Mouse (Mus musculus): ENCODE results near the gene Carhsp1. TPM values are rescaled to one million over a fixed set of nuclear protein-coding genes. Genes with fewer than 3 reads are reported as not detected.
A peak's percentile ranks its signal among the peaks of the same experiment; 100 is the strongest.

The Carhsp1 gene
- polyA plus RNA-seq, 1 experiment from 2014 or later: 39.1 TPM

- Histone ChIP-seq H3K4me1 (ENCODE audit: control insufficient read depth, insufficient read depth, low read length) (no peaks in the 10 kb centered on the region), H3K9me3 (replicated peaks; ENCODE audit: control insufficient read depth, low read length) (no peaks in the 10 kb centered on the region), H3K36me3 (ENCODE audit: control insufficient read depth, insufficient read depth, low read length) (no peaks in the 10 kb centered on the region), H3K4me3 (ENCODE audit: low read depth, low read length) (no peak overlapping the region), H3K4me2 (no peak overlapping the region), H3K9ac (ENCODE audit: low read depth, low read length) (no peak overlapping the region), H3K27ac (ENCODE audit: low read depth, low read length) (no peak overlapping the region), H3K27me3 (ENCODE audit: control insufficient read depth, insufficient read depth, low read length) (no peaks in the 10 kb centered on the region)
- ATAC-seq (replicated peaks; ENCODE audit: insufficient number of reproducible peaks, low FRiP score, low TSS enrichment): no peak
- WGBS (ENCODE audit: insufficient replicate concordance): 73% methylated on average over 3 of the region's 3 CpGs
These were observed 7.8 kb upstream of the Carhsp1 start for GRCm38 (mm10) chr16:8679780-8680179.

- H3K27me3 ChIP-seq (ENCODE audit: control insufficient read depth, insufficient read depth, low read length): no peaks in the 10 kb centered on the region
- no peak overlapping the region for H3K9ac ChIP-seq (ENCODE audit: low read depth, low read length)
- H3K4me3 ChIP-seq (ENCODE audit: low read depth, low read length): no peak overlapping the region
- H3K9me3 ChIP-seq (replicated peaks; ENCODE audit: control insufficient read depth, low read length): no peaks in the 10 kb centered on the region
- no peak overlapping the region for H3K27ac ChIP-seq (ENCODE audit: low read depth, low read length)
- H3K36me3 ChIP-seq (ENCODE audit: control insufficient read depth, insufficient read depth, low read length): no peaks in the 10 kb centered on the region
- 82% methylated on average over 4 of the region's 4 CpGs for WGBS (ENCODE audit: insufficient replicate concordance)
- no peak for ATAC-seq (replicated peaks; ENCODE audit: insufficient number of reproducible peaks, low FRiP score, low TSS enrichment)
- no peak overlapping the region for H3K4me2 ChIP-seq
- H3K4me1 ChIP-seq (ENCODE audit: control insufficient read depth, insufficient read depth, low read length): no peaks in the 10 kb centered on the region
These were observed 6.7 kb upstream of the Carhsp1 start for GRCm38 (mm10) chr16:8678676-8679075.

- Histone ChIP-seq H3K9ac (ENCODE audit: low read depth, low read length) (no peak overlapping the region), H3K27ac (ENCODE audit: low read depth, low read length) (no peak overlapping the region), H3K27me3 (ENCODE audit: control insufficient read depth, insufficient read depth, low read length) (no peaks in the 10 kb centered on the region), H3K9me3 (replicated peaks; ENCODE audit: control insufficient read depth, low read length) (no peaks in the 10 kb centered on the region), H3K4me2 (no peak overlapping the region), H3K4me3 (ENCODE audit: low read depth, low read length) (no peak overlapping the region), H3K4me1 (ENCODE audit: control insufficient read depth, insufficient read depth, low read length) (no peaks in the 10 kb centered on the region), H3K36me3 (ENCODE audit: control insufficient read depth, insufficient read depth, low read length) (no peaks in the 10 kb centered on the region)
- 70% methylated on average over 5 of the region's 5 CpGs for WGBS (ENCODE audit: insufficient replicate concordance)
- ATAC-seq (replicated peaks; ENCODE audit: insufficient number of reproducible peaks, low FRiP score, low TSS enrichment): no peak
These were observed 6.1 kb upstream of the Carhsp1 start for GRCm38 (mm10) chr16:8678035-8678434.

- Histone ChIP-seq H3K9ac (ENCODE audit: low read depth, low read length) (no peak overlapping the region), H3K9me3 (replicated peaks; ENCODE audit: control insufficient read depth, low read length) (no peaks in the 10 kb centered on the region), H3K36me3 (ENCODE audit: control insufficient read depth, insufficient read depth, low read length) (no peaks in the 10 kb centered on the region), H3K4me2 (no peak overlapping the region), H3K4me3 (ENCODE audit: low read depth, low read length) (no peak overlapping the region), H3K27me3 (ENCODE audit: control insufficient read depth, insufficient read depth, low read length) (no peaks in the 10 kb centered on the region), H3K4me1 (ENCODE audit: control insufficient read depth, insufficient read depth, low read length) (no peaks in the 10 kb centered on the region), H3K27ac (ENCODE audit: low read depth, low read length) (no peak overlapping the region)
- 47% methylated on average over 4 of the region's 4 CpGs for WGBS (ENCODE audit: insufficient replicate concordance)
- ATAC-seq (replicated peaks; ENCODE audit: insufficient number of reproducible peaks, low FRiP score, low TSS enrichment): no peak
These were observed 4.8 kb upstream of the Carhsp1 start for GRCm38 (mm10) chr16:8676800-8677199.

- no peaks in the 10 kb centered on the region for H3K27me3 ChIP-seq (ENCODE audit: control insufficient read depth, insufficient read depth, low read length)
- no peaks in the 10 kb centered on the region for H3K36me3 ChIP-seq (ENCODE audit: control insufficient read depth, insufficient read depth, low read length)
- H3K27ac ChIP-seq (ENCODE audit: low read depth, low read length): no peak overlapping the region
- no peaks in the 10 kb centered on the region for H3K9me3 ChIP-seq (replicated peaks; ENCODE audit: control insufficient read depth, low read length)
- H3K4me2 ChIP-seq: no peak overlapping the region
- H3K9ac ChIP-seq (ENCODE audit: low read depth, low read length): no peak overlapping the region
- no peak for ATAC-seq (replicated peaks; ENCODE audit: insufficient number of reproducible peaks, low FRiP score, low TSS enrichment)
- WGBS (ENCODE audit: insufficient replicate concordance): 64% methylated on average over 2 of the region's 2 CpGs
- no peak overlapping the region for H3K4me3 ChIP-seq (ENCODE audit: low read depth, low read length)
- H3K4me1 ChIP-seq (ENCODE audit: control insufficient read depth, insufficient read depth, low read length): no peaks in the 10 kb centered on the region
These were observed 4.3 kb upstream of the Carhsp1 start for GRCm38 (mm10) chr16:8676228-8676627.

GRCm38 (mm10) chr16:8675559-8675958 lies 3.6 kb upstream of the Carhsp1 start:
- Histone ChIP-seq H3K27ac (ENCODE audit: low read depth, low read length) (no peak overlapping the region), H3K4me3 (ENCODE audit: low read depth, low read length) (no peak overlapping the region), H3K36me3 (ENCODE audit: control insufficient read depth, insufficient read depth, low read length) (no peaks in the 10 kb centered on the region), H3K4me2 (no peak overlapping the region), H3K9me3 (replicated peaks; ENCODE audit: control insufficient read depth, low read length) (no peaks in the 10 kb centered on the region), H3K9ac (ENCODE audit: low read depth, low read length) (no peak overlapping the region), H3K27me3 (ENCODE audit: control insufficient read depth, insufficient read depth, low read length) (no peaks in the 10 kb centered on the region), H3K4me1 (ENCODE audit: control insufficient read depth, insufficient read depth, low read length) (peaks cover 5% of the 10 kb centered on the region)
- WGBS (ENCODE audit: insufficient replicate concordance): 80% methylated on average over 8 of the region's 8 CpGs
- ATAC-seq (replicated peaks; ENCODE audit: insufficient number of reproducible peaks, low FRiP score, low TSS enrichment): no peak

GRCm38 (mm10) chr16:8674165-8674564 lies 2.2 kb upstream of the Carhsp1 start:
- H3K27ac ChIP-seq (ENCODE audit: low read depth, low read length): no peak overlapping the region
- no peak overlapping the region for H3K4me2 ChIP-seq
- H3K9me3 ChIP-seq (replicated peaks; ENCODE audit: control insufficient read depth, low read length): no peaks in the 10 kb centered on the region
- 5% methylated on average over 8 of the region's 8 CpGs for WGBS (ENCODE audit: insufficient replicate concordance)
- no peak overlapping the region for H3K4me3 ChIP-seq (ENCODE audit: low read depth, low read length)
- H3K9ac ChIP-seq (ENCODE audit: low read depth, low read length): no peak overlapping the region
- no peak for ATAC-seq (replicated peaks; ENCODE audit: insufficient number of reproducible peaks, low FRiP score, low TSS enrichment)
- peaks cover 19% of the 10 kb centered on the region for H3K4me1 ChIP-seq (ENCODE audit: control insufficient read depth, insufficient read depth, low read length)
- no peaks in the 10 kb centered on the region for H3K36me3 ChIP-seq (ENCODE audit: control insufficient read depth, insufficient read depth, low read length)
- no peaks in the 10 kb centered on the region for H3K27me3 ChIP-seq (ENCODE audit: control insufficient read depth, insufficient read depth, low read length)

- no peaks in the 10 kb centered on the region for H3K9me3 ChIP-seq (replicated peaks; ENCODE audit: control insufficient read depth, low read length)
- WGBS (ENCODE audit: insufficient replicate concordance): 72% methylated on average over 6 of the region's 6 CpGs
- H3K4me3 ChIP-seq (ENCODE audit: low read depth, low read length): no peak overlapping the region
- H3K36me3 ChIP-seq (ENCODE audit: control insufficient read depth, insufficient read depth, low read length): no peaks in the 10 kb centered on the region
- no peak for ATAC-seq (replicated peaks; ENCODE audit: insufficient number of reproducible peaks, low FRiP score, low TSS enrichment)
- H3K9ac ChIP-seq (ENCODE audit: low read depth, low read length): no peak overlapping the region
- H3K4me1 ChIP-seq (ENCODE audit: control insufficient read depth, insufficient read depth, low read length): peaks cover 27% of the 10 kb centered on the region
- no peaks in the 10 kb centered on the region for H3K27me3 ChIP-seq (ENCODE audit: control insufficient read depth, insufficient read depth, low read length)
- H3K4me2 ChIP-seq: no peak overlapping the region
- no peak overlapping the region for H3K27ac ChIP-seq (ENCODE audit: low read depth, low read length)
These were observed 1.4 kb upstream of the Carhsp1 start for GRCm38 (mm10) chr16:8673343-8673742.

- Histone ChIP-seq H3K4me3 (ENCODE audit: low read depth, low read length) (no peak overlapping the region; the same call in 1 of the 2 replicates), H3K4me1 (ENCODE audit: control insufficient read depth, insufficient read depth, low read length) (peaks cover 33% of the 10 kb centered on the region), H3K27me3 (ENCODE audit: control insufficient read depth, insufficient read depth, low read length) (no peaks in the 10 kb centered on the region), H3K9me3 (replicated peaks; ENCODE audit: control insufficient read depth, low read length) (no peaks in the 10 kb centered on the region), H3K27ac (ENCODE audit: low read depth, low read length) (no peak overlapping the region), H3K36me3 (ENCODE audit: control insufficient read depth, insufficient read depth, low read length) (no peaks in the 10 kb centered on the region), H3K9ac (ENCODE audit: low read depth, low read length) (no peak overlapping the region), H3K4me2 (peak overlapping the region; percentile 81)
- ATAC-seq (replicated peaks; ENCODE audit: insufficient number of reproducible peaks, low FRiP score, low TSS enrichment): no peak
These were observed 856 bp upstream of the Carhsp1 start for GRCm38 (mm10) chr16:8672811-8673210.
